Mouse (Mus musculus) cerebellum, postnatal 25 days (tissue): Measurements from ENCODE around the gene Ranbp10.

Experiments used
- DNase-seq, 2 experiments: peaks; one replicate each; pipeline ENCODE4 v3.0.0; 2021; ENCODE audit warnings: mixed read lengths in 2 of 2

The Ranbp10 gene

GRCm38 (mm10) chr8:105788241-105788640 lies 38.9 kb downstream of the Ranbp10 start:
- DNase-seq = peak in 1 of 2 experiments; percentile 59

- no peak for DNase-seq
These were observed 46.9 kb downstream of the Ranbp10 start for GRCm38 (mm10) chr8:105780298-105780697.

GRCm38 (mm10) chr8:105777833-105778232 lies 49.3 kb downstream of the Ranbp10 start:
- DNase-seq = no peak

GRCm38 (mm10) chr8:105774498-105774897 lies 52.7 kb downstream of the Ranbp10 start:
- DNase-seq = peak in 1 of 2 experiments; percentile 40

GRCm38 (mm10) chr8:105773441-105773861 lies 53.7 kb downstream of the Ranbp10 start:
- DNase-seq = peak; percentile 61 to 68

- DNase-seq = no peak
These were observed 55.6 kb downstream of the Ranbp10 start for GRCm38 (mm10) chr8:105771398-105772175.

GRCm38 (mm10) chr8:105770609-105771008 lies 56.5 kb downstream of the Ranbp10 start:
- no peak for DNase-seq

GRCm38 (mm10) chr8:105768485-105769257 lies 58.5 kb downstream of the Ranbp10 start:
- DNase-seq = peak in 1 of 2 experiments; percentile 40

GRCm38 (mm10) chr8:105758277-105759108 lies 68.7 kb downstream of the Ranbp10 start, which contains the start of gene Gfod2:
Gene Gfod2, minus strand, starts transcription at chr8:105758664.
- peak; percentile 98 for DNase-seq

GRCm38 (mm10) chr8:105757796-105758276 lies 69.3 kb downstream of the Ranbp10 start:
- DNase-seq = no peak

GRCm38 (mm10) chr8:105754688-105755087 lies 72.5 kb downstream of the Ranbp10 start:
- no peak for DNase-seq

- DNase-seq = no peak
These were observed 73.2 kb downstream of the Ranbp10 start for GRCm38 (mm10) chr8:105753916-105754315.

GRCm38 (mm10) chr8:105750606-105751005 lies 76.5 kb downstream of the Ranbp10 start:
- peak; percentile 68 to 84 for DNase-seq

GRCm38 (mm10) chr8:105743301-105743700 lies 83.8 kb downstream of the Ranbp10 start:
- no peak for DNase-seq

- DNase-seq = no peak
These were observed 87.9 kb downstream of the Ranbp10 start for GRCm38 (mm10) chr8:105739216-105739615.

- DNase-seq = no peak
These were observed 95.0 kb downstream of the Ranbp10 start for GRCm38 (mm10) chr8:105732186-105732585.

GRCm38 (mm10) chr8:105727397-105728124 lies 99.6 kb downstream of the Ranbp10 start:
- DNase-seq = no peak

GRCm38 (mm10) chr8:105725726-105726125 lies 101.4 kb downstream of the Ranbp10 start:
- no peak for DNase-seq

- DNase-seq = peak in 1 of 2 experiments; percentile 51
These were observed 104.3 kb downstream of the Ranbp10 start for GRCm38 (mm10) chr8:105722861-105723260.

GRCm38 (mm10) chr8:105719637-105720036 lies 107.5 kb downstream of the Ranbp10 start:
- no peak for DNase-seq
